Mouse (Mus musculus): ENCODE data around the gene Krt17.
"Not testable (repeated sequence)": the region's sequence is repeated elsewhere in the genome, so short reads cannot be mapped to it uniquely, and the experiment has no call there.

Gene Krt17

DNA sequence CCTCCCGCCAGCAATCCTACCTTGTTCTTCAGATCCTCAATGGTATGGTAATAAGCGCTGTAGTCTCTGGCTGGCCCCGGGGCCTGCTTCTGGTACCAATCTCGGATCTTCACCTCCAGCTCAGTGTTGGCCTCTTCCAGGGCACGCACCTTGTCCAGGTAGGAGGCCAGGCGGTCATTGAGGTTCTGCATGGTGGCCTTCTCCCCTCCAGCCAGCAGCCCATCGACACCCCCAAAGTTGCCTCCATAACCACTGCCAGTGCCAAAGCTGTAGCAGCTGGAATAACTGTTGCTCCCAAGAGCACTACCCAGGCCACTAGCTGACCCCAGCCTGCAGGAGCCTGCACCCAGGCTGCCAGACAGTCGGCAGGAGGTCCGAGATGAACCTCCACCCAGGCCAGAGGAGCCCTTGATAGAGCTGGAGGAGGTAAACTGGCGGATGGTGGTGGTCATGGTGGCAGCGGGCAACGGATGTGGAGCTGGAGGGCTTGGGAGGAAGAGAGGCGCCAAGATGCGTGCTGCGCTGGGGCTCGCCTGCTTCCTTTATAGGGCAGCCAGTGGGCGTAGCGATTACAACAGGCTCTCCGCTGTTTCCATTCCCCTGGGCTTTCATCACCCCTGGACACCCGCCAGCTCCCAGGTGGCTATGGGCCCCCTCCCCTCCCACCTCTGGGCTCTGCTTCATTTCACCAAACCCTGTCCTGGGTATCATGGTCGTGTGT, at the start of gene Krt17:
Gene Krt17 (minus strand): TSS at position 516 of the 721 bp plus-strand sequence.
- DNase-seq (ENCODE audit: low spot score) = no peak

DNA sequence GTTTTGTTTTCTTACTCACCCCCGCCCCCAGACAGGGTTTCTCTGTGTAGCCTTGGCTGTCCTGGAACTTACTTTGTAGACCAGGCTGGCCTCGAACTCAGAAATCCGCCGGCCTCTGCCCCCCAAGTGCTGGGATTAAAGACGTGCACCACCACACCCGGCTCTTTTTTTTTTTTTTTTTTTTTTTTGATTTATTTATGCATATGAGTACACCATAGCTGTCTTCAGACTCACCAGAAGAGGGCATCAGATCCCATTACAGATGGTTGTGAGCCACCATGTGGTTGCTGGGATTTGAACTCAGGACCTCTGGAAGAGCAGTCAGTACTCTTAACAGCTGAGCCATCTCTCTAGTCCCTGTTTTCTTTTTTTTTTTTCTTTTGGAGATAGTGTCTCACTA, 47.8 kb upstream of the Krt17 start:
- not testable (repeated sequence) for DNase-seq (ENCODE audit: low spot score)

DNA sequence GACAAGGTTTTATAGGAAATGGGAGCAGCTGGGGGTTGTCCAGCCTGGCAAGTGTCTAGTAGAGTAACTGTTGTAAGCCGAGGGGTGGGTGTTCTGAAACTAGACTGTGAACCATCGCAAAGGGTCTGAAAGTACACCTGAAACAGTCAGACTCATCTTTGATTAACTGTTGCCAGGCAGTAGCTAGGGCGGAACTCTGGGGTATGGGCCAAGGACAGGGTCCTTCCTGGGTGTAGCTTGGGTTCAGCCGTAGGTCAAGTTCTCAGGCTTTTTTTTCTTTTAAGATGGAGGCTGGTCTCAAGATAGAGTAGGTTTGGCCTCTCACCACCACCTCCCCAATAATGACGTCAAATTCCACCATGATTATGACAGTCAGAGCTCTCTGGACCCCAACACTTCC, 47.1 kb upstream of the Krt17 start:
- no peak for DNase-seq (ENCODE audit: low spot score)

DNA sequence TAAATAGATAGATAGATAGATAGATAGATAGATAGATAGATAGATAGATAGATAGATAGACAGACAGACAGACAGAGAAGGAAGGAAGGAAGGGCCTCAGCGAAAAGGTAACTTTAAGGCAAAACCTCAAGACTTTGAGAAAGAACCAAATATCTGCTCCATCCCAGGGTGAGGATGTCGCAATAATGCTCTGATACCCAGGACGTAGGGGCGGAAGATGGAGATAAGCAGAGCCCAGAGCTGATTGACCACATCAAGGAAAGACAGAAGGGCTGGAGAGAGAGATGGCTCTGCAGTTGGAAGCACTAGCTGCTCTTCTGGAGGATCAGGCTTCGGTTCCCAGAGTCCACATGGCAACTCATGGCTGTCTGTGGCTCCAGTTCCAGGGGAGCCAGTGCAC, 40.5 kb upstream of the Krt17 start:
- no peak for DNase-seq (ENCODE audit: low spot score)

DNA sequence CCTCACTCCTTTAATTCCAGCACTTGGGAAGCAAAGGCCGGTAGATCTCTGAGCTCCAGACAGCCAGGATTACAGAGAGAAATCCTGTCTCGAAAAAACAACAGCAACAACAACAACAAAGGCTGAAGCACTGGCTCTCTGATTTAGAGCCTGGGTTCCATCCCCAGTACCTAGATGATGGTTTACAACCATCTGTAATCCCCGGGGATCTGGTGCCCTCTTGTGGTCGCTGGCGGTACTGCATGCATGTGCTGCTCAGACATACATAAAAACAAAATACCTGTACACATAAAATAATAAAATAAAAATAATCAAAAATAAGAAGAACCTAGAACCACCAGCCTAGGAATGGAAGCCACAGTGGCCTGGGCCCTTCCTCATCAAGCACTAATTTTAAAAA, 39.5 kb upstream of the Krt17 start:
- DNase-seq (ENCODE audit: low spot score) = peak; percentile 74

GRCm38 (mm10) chr11:100298274-100299036, 37.6 kb upstream of the Krt17 start:
- DNase-seq (ENCODE audit: low spot score) = peak; percentile 94

DNA sequence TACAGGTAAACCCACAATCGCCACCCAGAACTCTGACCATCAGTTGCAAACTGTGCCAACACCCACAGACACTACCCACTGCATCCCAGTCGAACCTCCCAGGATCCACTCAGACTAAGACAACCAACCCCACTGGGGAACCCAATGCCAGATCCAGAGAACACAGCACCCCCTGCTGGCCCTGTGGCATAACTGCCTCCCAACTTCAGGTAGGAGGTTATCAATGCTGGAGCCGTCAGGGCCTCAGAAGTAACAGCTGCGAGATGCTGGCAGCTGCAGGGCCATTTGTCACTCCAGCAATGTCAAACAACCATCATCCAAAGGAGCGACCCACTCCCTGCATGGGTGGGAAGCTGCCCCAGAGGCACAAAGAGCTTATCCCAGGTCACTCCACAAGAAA, 37.0 kb upstream of the Krt17 start:
- peak; percentile 18 for DNase-seq (ENCODE audit: low spot score)

DNA sequence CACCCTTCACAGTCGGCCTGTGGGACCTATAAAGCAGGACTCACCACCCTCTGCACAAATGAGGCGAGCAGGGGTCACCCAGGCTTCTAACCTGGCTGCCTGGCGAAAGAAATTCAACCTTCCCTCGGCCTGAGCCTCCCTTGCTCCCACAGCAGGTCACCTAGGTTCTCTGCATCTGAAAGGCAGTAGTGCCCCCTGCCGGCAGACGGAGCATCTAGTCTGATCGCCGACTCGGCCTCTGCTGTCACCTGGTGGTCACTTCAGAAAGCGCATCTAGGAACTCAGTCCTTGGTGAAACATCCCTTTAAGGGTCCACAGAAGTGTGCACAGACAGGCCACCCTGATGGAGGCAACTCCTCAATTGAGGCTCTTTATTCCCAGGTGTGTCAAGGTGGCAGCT, 34.5 kb upstream of the Krt17 start:
- peak; percentile 95 for DNase-seq (ENCODE audit: low spot score)

DNA sequence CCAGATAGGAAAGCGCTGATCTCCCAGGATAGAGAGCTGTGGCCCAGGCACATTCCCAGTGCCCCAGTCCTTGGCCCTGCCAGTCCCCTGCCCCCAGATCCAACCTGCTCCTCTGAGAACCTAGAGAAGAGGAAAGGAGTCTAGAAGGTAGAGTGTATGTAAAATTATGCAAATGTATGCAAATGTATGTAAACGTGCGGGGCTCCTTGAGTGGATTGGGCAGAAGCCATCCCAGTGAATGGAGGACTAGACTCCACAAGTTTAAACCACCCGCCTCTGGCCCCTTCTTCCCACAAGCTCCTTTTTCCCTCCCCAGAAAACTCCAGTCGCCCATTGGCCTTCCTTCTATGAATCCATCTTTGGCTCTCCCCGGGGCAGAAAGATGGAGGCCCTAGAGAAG, 32.1 kb upstream of the Krt17 start:
- DNase-seq (ENCODE audit: low spot score) = no peak

GRCm38 (mm10) chr11:100290235-100290634, 29.4 kb upstream of the Krt17 start:
- no peak for DNase-seq (ENCODE audit: low spot score)

- no peak for DNase-seq (ENCODE audit: low spot score)
Measured at GRCm38 (mm10) chr11:100288942-100289341, 28.1 kb upstream of the Krt17 start.

DNA sequence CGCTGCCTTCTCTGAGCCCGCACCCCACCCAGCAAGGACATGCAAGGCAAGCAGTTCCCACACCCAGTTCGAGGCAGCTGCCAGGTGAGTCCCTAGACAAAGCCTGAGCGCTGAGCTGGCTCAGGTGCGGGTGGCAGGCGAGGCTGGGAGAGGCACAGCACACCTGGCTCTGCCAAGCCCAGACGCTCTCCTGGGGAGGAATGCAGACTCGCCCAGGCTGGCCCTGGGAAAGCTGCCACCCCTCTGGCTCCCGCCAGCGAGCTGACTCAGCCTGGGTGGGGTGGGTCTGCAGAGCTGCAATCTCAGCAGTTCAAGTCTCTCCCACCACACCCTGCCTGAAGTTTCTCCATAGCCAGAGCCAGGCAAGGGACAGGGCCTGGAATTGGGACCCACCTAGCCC, 26.2 kb upstream of the Krt17 start:
- no peak for DNase-seq (ENCODE audit: low spot score)

- no peak for DNase-seq (ENCODE audit: low spot score)
Measured at GRCm38 (mm10) chr11:100284988-100285387, 24.2 kb upstream of the Krt17 start.

DNA sequence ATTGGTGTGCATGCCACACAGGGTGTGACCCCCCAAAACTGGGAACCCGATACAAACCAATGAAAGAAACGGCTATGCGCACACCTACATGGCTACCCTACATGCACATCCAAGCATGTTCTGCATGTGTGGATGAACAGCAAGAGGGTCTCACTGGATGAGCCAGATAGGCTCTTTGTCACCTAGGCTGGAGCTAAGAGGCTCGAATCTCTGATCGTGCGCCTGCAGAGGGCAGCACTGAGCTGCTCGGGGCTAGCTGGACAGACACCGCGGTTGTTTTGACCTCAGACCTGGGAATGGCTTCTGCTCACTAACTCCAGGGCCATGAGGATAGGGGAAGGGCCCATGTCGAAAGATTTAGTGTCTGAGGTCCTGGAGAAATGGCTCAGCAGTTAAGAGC, 21.7 kb upstream of the Krt17 start:
- peak; percentile 90 for DNase-seq (ENCODE audit: low spot score)

- DNase-seq (ENCODE audit: low spot score) = peak; percentile 97
Measured at GRCm38 (mm10) chr11:100281596-100282544, 21.0 kb upstream of the Krt17 start.

DNA sequence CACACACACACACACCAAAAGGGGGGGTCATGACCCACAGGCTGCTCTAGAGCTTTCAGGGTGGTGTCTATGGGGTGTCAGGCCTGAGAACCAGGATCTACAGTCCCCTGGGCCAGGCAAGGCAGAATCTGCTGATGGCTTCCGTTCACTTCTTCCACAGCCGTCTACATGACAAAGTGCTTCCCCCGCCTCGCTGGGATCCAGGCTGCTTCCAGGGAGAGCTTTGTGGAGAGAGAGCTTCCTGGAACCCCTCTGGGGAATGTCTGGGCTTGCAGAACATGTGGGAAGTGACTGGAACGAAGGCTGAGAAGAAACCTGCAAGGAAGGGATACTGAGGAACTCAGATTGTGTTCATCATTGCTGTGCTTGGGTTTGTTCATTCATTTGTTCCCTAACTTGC, 17.9 kb upstream of the Krt17 start:
- DNase-seq (ENCODE audit: low spot score) = no peak

GRCm38 (mm10) chr11:100277726-100278480, 17.1 kb upstream of the Krt17 start:
- DNase-seq (ENCODE audit: low spot score) = no peak

DNA sequence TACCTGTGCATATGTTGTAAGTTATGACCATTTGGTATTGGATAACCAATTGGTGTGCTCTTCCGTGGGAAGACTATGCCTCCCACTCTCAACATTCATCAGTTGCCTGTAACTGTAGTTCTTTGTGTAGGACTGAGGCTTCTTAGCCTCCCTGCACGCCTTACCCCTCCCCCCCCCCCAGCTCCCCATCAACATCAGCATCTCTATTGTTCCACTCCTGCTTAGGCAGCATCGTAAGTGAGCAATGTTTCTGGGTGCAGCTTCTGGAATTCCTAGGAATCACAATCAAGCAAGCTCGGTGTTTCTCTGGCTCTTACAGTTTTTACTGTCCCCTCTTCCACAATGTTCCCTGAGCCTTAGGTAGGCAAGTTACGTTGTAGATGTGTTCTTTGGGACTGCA, 14.6 kb upstream of the Krt17 start:
- DNase-seq (ENCODE audit: low spot score) = no peak

- DNase-seq (ENCODE audit: low spot score) = no peak
Measured at GRCm38 (mm10) chr11:100274719-100275118, 13.9 kb upstream of the Krt17 start.

GRCm38 (mm10) chr11:100271878-100272277, 11.0 kb upstream of the Krt17 start:
- DNase-seq (ENCODE audit: low spot score) = no peak

DNA sequence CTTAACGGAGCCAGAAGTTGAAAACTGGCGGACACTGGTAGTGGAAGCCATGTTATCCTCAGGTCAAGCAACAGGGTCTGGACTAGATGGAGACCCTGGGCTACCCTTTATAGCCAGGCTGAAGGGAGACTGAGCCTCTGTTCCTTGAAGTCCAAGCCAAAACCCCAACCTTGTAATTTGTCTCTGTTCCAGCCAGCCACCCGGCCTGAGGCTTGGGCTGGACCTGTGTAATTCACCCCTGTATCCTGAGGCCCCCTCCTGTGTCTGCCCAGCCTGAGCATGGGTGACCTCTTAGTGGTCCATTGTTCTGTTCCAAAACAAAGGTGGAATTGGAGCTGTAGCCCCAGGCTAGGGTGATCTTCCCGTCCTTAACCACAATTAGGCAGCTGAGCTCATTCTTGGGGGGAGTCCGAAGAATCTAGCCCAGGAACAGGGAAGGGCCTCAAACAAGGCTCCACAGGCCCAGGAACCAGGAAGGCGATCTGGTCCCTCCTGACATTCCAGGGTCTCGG, 9.0 kb upstream of the Krt17 start, which contains the start of gene Krt42:
Gene Krt42 (minus strand): TSS at position 51 of the 512 bp plus-strand sequence.
- DNase-seq (ENCODE audit: low spot score) = no peak

Data from embryo, embryonic 10 days (tissue).